Mouse (Mus musculus) lung, adult 2 months (tissue): ENCODE measurements around the gene Aldh16a1.

Experiments used
- CTCF ChIP-seq: fragments of 200-500 bp; IDR thresholded peaks from 2 replicates; pipeline ENCODE4 v1.5.1; 2011; ENCODE audit warnings: mild to moderate bottlenecking, low read length, control low read depth; ENCODE audit not compliant: insufficient read depth
- POLR2A ChIP-seq: fragments of 200-500 bp; IDR thresholded peaks from 2 replicates; pipeline ENCODE4 v1.6.1; 2011; ENCODE audit warnings: low read depth, mild to moderate bottlenecking, control low read depth, low read length, borderline replicate concordance; ENCODE audit errors: extremely low read depth

DNA sequence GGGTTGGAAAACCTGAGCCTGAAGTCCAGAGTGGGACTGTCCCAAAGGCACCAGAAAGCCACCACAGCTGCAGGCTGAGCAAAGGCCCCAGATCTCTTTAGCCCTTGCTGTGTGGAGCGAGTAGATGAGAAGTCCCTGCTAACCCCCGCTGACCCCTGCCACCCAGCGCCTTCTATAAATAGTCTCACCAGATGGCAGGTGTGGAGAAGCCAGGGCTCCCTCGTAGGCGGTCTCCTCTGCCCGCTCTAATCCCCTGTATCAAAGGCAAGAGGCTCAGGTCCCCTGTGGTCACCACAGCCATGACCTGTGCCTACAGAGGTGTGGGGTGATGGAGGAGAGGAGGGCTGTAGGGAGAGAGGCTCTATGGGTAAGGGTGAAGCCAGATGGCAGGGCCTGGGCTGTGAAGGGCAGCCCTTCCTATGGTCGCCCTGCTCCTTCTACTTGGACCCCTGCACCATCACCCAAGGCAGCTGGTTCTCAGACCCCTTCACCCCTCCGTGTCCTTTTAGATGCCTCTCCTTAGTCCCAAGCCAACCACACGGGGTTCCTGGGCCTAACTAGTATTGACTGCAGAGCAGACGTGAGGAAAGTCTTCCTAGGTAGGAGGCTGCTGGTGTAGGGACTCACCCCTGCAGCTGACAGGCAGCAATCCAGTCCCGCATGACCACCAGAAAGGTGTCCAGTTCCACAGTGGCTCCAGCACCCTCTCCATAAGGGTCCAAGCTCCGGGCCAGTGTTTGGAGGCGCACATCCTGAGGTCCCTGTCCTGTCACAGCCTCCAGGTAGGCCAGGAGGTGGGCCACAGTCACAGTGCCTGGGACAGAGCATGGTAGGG, 41.2 kb upstream of the Aldh16a1 start:
- TF ChIP-seq CTCF, result no peak
- no peak for TF ChIP-seq POLR2A
